Comparison of ENCODE assay signal across 8 mouse cellular contexts in genomic region chr8:124231485-124232279, GRCm38 (mm10). TPM values are rescaled to one million over a fixed set of nuclear protein-coding genes. Genes with fewer than 3 reads are reported as not detected.
A peak's percentile ranks its signal among the peaks of the same experiment; 100 is the strongest.
DNase-seq lines count a peak whose midpoint lies in the region; ATAC-seq lines count a peak whose summit lies in the region.

No protein-coding gene starts in this region.

- peak overlapping the region; percentile 86 for H3K4me3 ChIP-seq in embryonic facial prominence, embryonic 15.5 days (replicated peaks)
- H3K4me3 ChIP-seq in heart, embryonic 14.5 days (ENCODE audit: control insufficient read depth in 1 of 2, insufficient read depth in 1 of 2, low read depth in 1 of 2, low read length in 2 of 2): peak overlapping the region; percentile 71 to 92
- H3K4me3 ChIP-seq in midbrain, embryonic 10.5 days: peak overlapping the region; percentile 97
- H3K4me3 ChIP-seq in stomach, embryonic 16.5 days (replicated peaks; ENCODE audit: low read length): peak overlapping the region; percentile 67

- no peaks in the 10 kb centered on the region for H3K27me3 ChIP-seq in embryonic facial prominence, embryonic 15.5 days
- no peaks in the 10 kb centered on the region for H3K27me3 ChIP-seq in heart, embryonic 14.5 days (ENCODE audit: control insufficient read depth, insufficient read depth, low read length)
- H3K27me3 ChIP-seq in midbrain, embryonic 10.5 days (ENCODE audit: low read depth, poor library complexity, severe bottlenecking): no peaks in the 10 kb centered on the region
- no peaks in the 10 kb centered on the region for H3K27me3 ChIP-seq in stomach, embryonic 16.5 days (ENCODE audit: control insufficient read depth, insufficient read depth, low read length)

- no peaks in the 10 kb centered on the region for H3K36me3 ChIP-seq in embryonic facial prominence, embryonic 15.5 days
- no peaks in the 10 kb centered on the region for H3K36me3 ChIP-seq in heart, embryonic 14.5 days (ENCODE audit: control insufficient read depth, insufficient read depth, low read length)
- H3K36me3 ChIP-seq in midbrain, embryonic 10.5 days: 0 out of 2 replicates have a peak, but pooled peaks cover 4% of the 10 kb centered on the region
- H3K36me3 ChIP-seq in stomach, embryonic 16.5 days (ENCODE audit: control insufficient read depth, insufficient read depth, low read length): no peaks in the 10 kb centered on the region

- under 1% methylated on average over 72 of the region's 83 CpGs for WGBS in embryonic facial prominence, embryonic 15.5 days
- under 1% methylated on average over 65 of the region's 83 CpGs for WGBS in heart, embryonic 14.5 days
- 1% methylated on average over 81 of the region's 83 CpGs for WGBS in midbrain, embryonic 10.5 days
- under 1% methylated on average over 77 of the region's 83 CpGs for WGBS in stomach, embryonic 16.5 days

- peak; percentile 53 for DNase-seq in left cerebral cortex, postnatal 4 days
- no peak for DNase-seq in left cerebral cortex, adult 18-20 months (ENCODE audit: low spot score in 2 of 2)
- peak; percentile 31 for DNase-seq in adrenal gland, adult 8-10 months
- peak; percentile 21 to 50 for DNase-seq in layer of hippocampus, postnatal 36 days
- peak; percentile 65 for DNase-seq in midbrain, embryonic 10.5 days (ENCODE audit: low spot score)

- peak overlapping the region; percentile 60; the same call in 1 of the 2 replicates for H3K27ac ChIP-seq in embryonic facial prominence, embryonic 15.5 days (replicated peaks)
- H3K27ac ChIP-seq in heart, embryonic 14.5 days (replicated peaks in 1 of 2; ENCODE audit: control insufficient read depth in 1 of 2, insufficient read depth in 1 of 2, low read depth in 2 of 2, low read length in 2 of 2): peak overlapping the region in 1 of 2 experiments; percentile 92; a peak in 2 of 4 replicates
- peak overlapping the region; percentile 91 for H3K27ac ChIP-seq in midbrain, embryonic 10.5 days (replicated peaks)
- peak overlapping the region; percentile 81 for H3K27ac ChIP-seq in stomach, embryonic 16.5 days (ENCODE audit: low read length)

- peaks cover 23% of the 10 kb centered on the region for H3K4me1 ChIP-seq in embryonic facial prominence, embryonic 15.5 days
- H3K4me1 ChIP-seq in heart, embryonic 14.5 days (ENCODE audit: control insufficient read depth in 2 of 2, insufficient read depth in 2 of 2, low read length in 2 of 2): peaks cover 17 to 35% of the 10 kb centered on the region in 2 experiments
- H3K4me1 ChIP-seq in midbrain, embryonic 10.5 days: peaks cover 35% of the 10 kb centered on the region
- H3K4me1 ChIP-seq in stomach, embryonic 16.5 days (ENCODE audit: control insufficient read depth, insufficient read depth, low read length): peaks cover 18% of the 10 kb centered on the region

- peak; percentile 70 for ATAC-seq in embryonic facial prominence, embryonic 15.5 days (ENCODE audit: insufficient number of reproducible peaks, low FRiP score, low TSS enrichment, low read depth)
- peak; percentile 71 for ATAC-seq in heart, embryonic 14.5 days (ENCODE audit: insufficient number of reproducible peaks, insufficient read depth, low FRiP score, low read depth)
- ATAC-seq in stomach, embryonic 16.5 days (ENCODE audit: insufficient read depth, low FRiP score): peak; percentile 76

- H3K9me3 ChIP-seq in embryonic facial prominence, embryonic 15.5 days (replicated peaks): no peaks in the 10 kb centered on the region
- no peaks in the 10 kb centered on the region for H3K9me3 ChIP-seq in heart, embryonic 14.5 days (ENCODE audit: control insufficient read depth, low read length)
- H3K9me3 ChIP-seq in midbrain, embryonic 10.5 days (replicated peaks): no peaks in the 10 kb centered on the region
- H3K9me3 ChIP-seq in stomach, embryonic 16.5 days (replicated peaks; ENCODE audit: control insufficient read depth, low read length): no peaks in the 10 kb centered on the region

- peak overlapping the region; percentile 93 for H3K4me2 ChIP-seq in embryonic facial prominence, embryonic 15.5 days (replicated peaks)
- H3K4me2 ChIP-seq in heart, embryonic 14.5 days (ENCODE audit: low read length): peak overlapping the region; percentile 79
- peak overlapping the region; percentile 89 for H3K4me2 ChIP-seq in stomach, embryonic 16.5 days (ENCODE audit: low read depth, low read length)

- peak overlapping the region; percentile 81 for H3K9ac ChIP-seq in embryonic facial prominence, embryonic 15.5 days
- H3K9ac ChIP-seq in heart, embryonic 14.5 days (ENCODE audit: low read length): peak overlapping the region; percentile 90
- peak overlapping the region; percentile 85 for H3K9ac ChIP-seq in stomach, embryonic 16.5 days (ENCODE audit: low read length)

- intact Hi-C loops in left cerebral cortex, postnatal 4 days (cut with DNase I): loop anchor here (5.0 kb wide), 3 partner anchors 116 to 179 kb away; no protein-coding TSS in a partner anchor

RNA-seq across cellular contexts. Expression of gene Galnt2, which starts 0.5 kb away (rescaled TPM):
- total RNA-seq in left cerebral cortex, postnatal 4 days (2021): 100 to 1,000 TPM in 1 of 2 experiments, 10 to 100 TPM in 1; 91.8 to 106 TPM
- 10 to 100 TPM; 51.5 to 60.6 TPM for total RNA-seq in left cerebral cortex, adult 18-20 months (2021)
- 10 to 100 TPM; 47.0 to 66.5 (median 54.4) TPM for total RNA-seq in adrenal gland, adult 8-10 months (2022)
- 40.0 and 51.5 TPM in 2 replicates for polyA plus RNA-seq in embryonic facial prominence, embryonic 15.5 days (2015; fragmentation: Nextera tagmentation; extraction: Ambion mirVana)
- 58.5 and 60.5 TPM in 2 replicates for polyA plus RNA-seq in heart, embryonic 14.5 days (2014; fragmentation: Nextera tagmentation; extraction: Ambion mirVana)
- total RNA-seq in layer of hippocampus, postnatal 36 days (2021): 10 to 100 TPM; 32.6 to 45.9 TPM
- 35.3 and 47.5 TPM in 2 replicates for polyA plus RNA-seq in midbrain, embryonic 10.5 days (2016; fragmentation: Nextera tagmentation; extraction: Ambion mirVana)
- polyA plus RNA-seq in stomach, embryonic 16.5 days (2015; fragmentation: Nextera tagmentation; extraction: Ambion mirVana): 47.4 and 49.3 TPM in 2 replicates

Comparison
In these comparisons a context has a peak if more than half of its experiments do, and no peak if none do; other contexts are left out.
1. DNase-seq: peak in left cerebral cortex, postnatal 4 days (single experiment), adrenal gland, adult 8-10 months (single experiment), layer of hippocampus, postnatal 36 days (2 of 2) and midbrain, embryonic 10.5 days (single experiment); none in left cerebral cortex, adult 18-20 months (0 of 2).
2. Peak in every context shown above with its lines, with median percentiles within 50 percentile points of each other: ATAC-seq, H3K4me2 ChIP-seq, H3K4me3 ChIP-seq and H3K9ac ChIP-seq.